Mouse (Mus musculus): ENCODE measurements around the gene Mapk8ip3. TPM values are rescaled to one million over a fixed set of nuclear protein-coding genes. Genes with fewer than 3 reads are reported as not detected.

Mapk8ip3 gene
- polyA plus RNA-seq, 1 experiment from 2014 or later = 76.5 TPM

GRCm38 (mm10) chr17:24877336-24878116, 59.3 kb downstream of the Mapk8ip3 start:
- ATAC-seq (ENCODE audit: low FRiP score) = no peak
- 63% methylated on average over 10 of the region's 10 CpGs for WGBS
- Histone ChIP-seq H3K4me3 (replicated peaks) (no peak overlapping the region), H3K4me1 (no peaks in the 10 kb centered on the region), H3K4me2 (no peak overlapping the region), H3K27ac (no peak overlapping the region), H3K9ac (no peak overlapping the region), H3K36me3 (replicated peaks) (peaks cover 2% of the 10 kb centered on the region), H3K27me3 (no peaks in the 10 kb centered on the region; the same call in 1 of the 2 replicates), H3K9me3 (no peaks in the 10 kb centered on the region)

- Histone ChIP-seq H3K27me3 (no peaks in the 10 kb centered on the region; the same call in 1 of the 2 replicates), H3K4me1 (no peaks in the 10 kb centered on the region), H3K4me3 (replicated peaks) (no peak overlapping the region), H3K9ac (no peak overlapping the region), H3K27ac (no peak overlapping the region), H3K36me3 (replicated peaks) (no peaks in the 10 kb centered on the region), H3K4me2 (no peak overlapping the region), H3K9me3 (no peaks in the 10 kb centered on the region)
- whole genome bisulfite sequencing = 84% methylated on average over 8 of the region's 8 CpGs
- no peak for ATAC-seq (ENCODE audit: low FRiP score)
Observed at GRCm38 (mm10) chr17:24874989-24875388, 61.8 kb downstream of the Mapk8ip3 start.

- no peak for ATAC-seq (ENCODE audit: low FRiP score)
- Histone ChIP-seq H3K36me3 (replicated peaks) (no peaks in the 10 kb centered on the region), H3K4me1 (no peaks in the 10 kb centered on the region), H3K9me3 (no peaks in the 10 kb centered on the region), H3K27me3 (no peaks in the 10 kb centered on the region; the same call in 1 of the 2 replicates), H3K4me2 (no peak overlapping the region), H3K27ac (no peak overlapping the region), H3K9ac (no peak overlapping the region), H3K4me3 (replicated peaks) (no peak overlapping the region)
- 56% methylated on average over 1 of the region's 1 CpGs for WGBS
Observed at GRCm38 (mm10) chr17:24874405-24874745, 62.4 kb downstream of the Mapk8ip3 start.

- no peaks in the 10 kb centered on the region for H3K4me1 ChIP-seq
- no peaks in the 10 kb centered on the region; the same call in 1 of the 2 replicates for H3K27me3 ChIP-seq
- 48% methylated on average over 4 of the region's 4 CpGs for WGBS
- H3K27ac ChIP-seq = no peak overlapping the region
- no peak for ATAC-seq (ENCODE audit: low FRiP score)
- no peak overlapping the region for H3K4me3 ChIP-seq (replicated peaks)
- no peaks in the 10 kb centered on the region for H3K9me3 ChIP-seq
- H3K36me3 ChIP-seq (replicated peaks) = no peaks in the 10 kb centered on the region
- H3K4me2 ChIP-seq = no peak overlapping the region
- H3K9ac ChIP-seq = no peak overlapping the region
Observed at GRCm38 (mm10) chr17:24873695-24874404, 62.9 kb downstream of the Mapk8ip3 start.

GRCm38 (mm10) chr17:24867914-24868313, 68.9 kb downstream of the Mapk8ip3 start:
- no peaks in the 10 kb centered on the region for H3K4me1 ChIP-seq
- WGBS = 93% methylated on average over 10 of the region's 10 CpGs
- ATAC-seq (ENCODE audit: low FRiP score) = no peak
- no peaks in the 10 kb centered on the region for H3K9me3 ChIP-seq
- H3K36me3 ChIP-seq (replicated peaks) = peaks cover under 1% of the 10 kb centered on the region; the same call in 1 of the 2 replicates
- no peak overlapping the region for H3K4me2 ChIP-seq
- no peaks in the 10 kb centered on the region for H3K27me3 ChIP-seq
- H3K27ac ChIP-seq = no peak overlapping the region
- no peak overlapping the region for H3K4me3 ChIP-seq (replicated peaks)
- H3K9ac ChIP-seq = no peak overlapping the region

GRCm38 (mm10) chr17:24865776-24866175, 71.0 kb downstream of the Mapk8ip3 start, which contains the start of gene Igfals:
TSS of gene Igfals (plus strand) at chr17:24865997.
- no peaks in the 10 kb centered on the region for H3K9me3 ChIP-seq
- no peak within 1 kb of the TSS for H3K9ac ChIP-seq
- no peaks in the 10 kb centered on the region for H3K27me3 ChIP-seq
- H3K4me1 ChIP-seq = no peaks in the 10 kb centered on the region
- H3K4me2 ChIP-seq = no peak within 1 kb of the TSS
- H3K27ac ChIP-seq = no peak within 1 kb of the TSS
- ATAC-seq (ENCODE audit: low FRiP score) = no peak
- H3K36me3 ChIP-seq (replicated peaks) = peaks cover 18% of the 10 kb centered on the region
- no peak within 1 kb of the TSS for H3K4me3 ChIP-seq (replicated peaks)
- 89% methylated on average over 8 of the region's 8 CpGs for WGBS

GRCm38 (mm10) chr17:24861785-24862184, 75.0 kb downstream of the Mapk8ip3 start:
- Histone ChIP-seq H3K9me3 (no peaks in the 10 kb centered on the region), H3K9ac (no peak overlapping the region), H3K4me3 (replicated peaks) (no peak overlapping the region), H3K27ac (no peak overlapping the region), H3K4me2 (no peak overlapping the region), H3K4me1 (no peaks in the 10 kb centered on the region), H3K36me3 (replicated peaks) (peaks cover 30% of the 10 kb centered on the region), H3K27me3 (no peaks in the 10 kb centered on the region)
- ATAC-seq (ENCODE audit: low FRiP score) = no peak
- 96% methylated on average over 3 of the region's 3 CpGs for WGBS

- Histone ChIP-seq H3K9me3 (no peaks in the 10 kb centered on the region), H3K4me2 (no peak overlapping the region), H3K27me3 (no peaks in the 10 kb centered on the region), H3K4me3 (replicated peaks) (no peak overlapping the region), H3K4me1 (no peaks in the 10 kb centered on the region), H3K9ac (no peak overlapping the region), H3K27ac (no peak overlapping the region), H3K36me3 (replicated peaks) (peaks cover 36% of the 10 kb centered on the region)
- 90% methylated on average over 8 of the region's 8 CpGs for WGBS
- no peak for ATAC-seq (ENCODE audit: low FRiP score)
Observed at GRCm38 (mm10) chr17:24860076-24860475, 76.7 kb downstream of the Mapk8ip3 start.

- no peak for ATAC-seq (ENCODE audit: low FRiP score)
- no peak overlapping the region for H3K9ac ChIP-seq
- H3K4me1 ChIP-seq = no peaks in the 10 kb centered on the region
- no peaks in the 10 kb centered on the region for H3K9me3 ChIP-seq
- no peaks in the 10 kb centered on the region for H3K27me3 ChIP-seq
- H3K4me2 ChIP-seq = no peak overlapping the region
- peaks cover 38% of the 10 kb centered on the region for H3K36me3 ChIP-seq (replicated peaks)
- H3K27ac ChIP-seq = no peak overlapping the region
- 90% methylated on average over 6 of the region's 6 CpGs for WGBS
- no peak overlapping the region for H3K4me3 ChIP-seq (replicated peaks)
Observed at GRCm38 (mm10) chr17:24858967-24859366, 77.8 kb downstream of the Mapk8ip3 start.

- Histone ChIP-seq H3K4me1 (no peaks in the 10 kb centered on the region), H3K4me2 (no peak overlapping the region), H3K4me3 (replicated peaks) (no peak overlapping the region), H3K27me3 (no peaks in the 10 kb centered on the region), H3K36me3 (replicated peaks) (peaks cover 45% of the 10 kb centered on the region), H3K27ac (no peak overlapping the region), H3K9ac (no peak overlapping the region), H3K9me3 (no peaks in the 10 kb centered on the region)
- ATAC-seq (ENCODE audit: low FRiP score) = no peak
- WGBS = 85% methylated on average over 8 of the region's 8 CpGs
Observed at GRCm38 (mm10) chr17:24857831-24858470, 78.8 kb downstream of the Mapk8ip3 start.

GRCm38 (mm10) chr17:24856589-24856988, 80.2 kb downstream of the Mapk8ip3 start:
- Histone ChIP-seq H3K36me3 (replicated peaks) (peaks cover 35% of the 10 kb centered on the region), H3K27ac (no peak overlapping the region), H3K4me2 (no peak overlapping the region), H3K9ac (no peak overlapping the region), H3K9me3 (no peaks in the 10 kb centered on the region), H3K4me1 (peaks cover 3% of the 10 kb centered on the region), H3K4me3 (replicated peaks) (no peak overlapping the region), H3K27me3 (peaks cover 2% of the 10 kb centered on the region)
- no peak for ATAC-seq (ENCODE audit: low FRiP score)
- WGBS = 92% methylated on average over 13 of the region's 13 CpGs

GRCm38 (mm10) chr17:24855838-24856464, 80.8 kb downstream of the Mapk8ip3 start:
- H3K4me3 ChIP-seq (replicated peaks) = no peak overlapping the region
- WGBS = 75% methylated on average over 3 of the region's 3 CpGs
- peaks cover 9% of the 10 kb centered on the region for H3K27me3 ChIP-seq
- no peak overlapping the region for H3K4me2 ChIP-seq
- peaks cover 9% of the 10 kb centered on the region for H3K4me1 ChIP-seq
- H3K36me3 ChIP-seq (replicated peaks) = peaks cover 29% of the 10 kb centered on the region
- no peak overlapping the region for H3K9ac ChIP-seq
- H3K27ac ChIP-seq = no peak overlapping the region
- ATAC-seq (ENCODE audit: low FRiP score) = no peak
- no peaks in the 10 kb centered on the region for H3K9me3 ChIP-seq
